In the genomic region with DNA sequence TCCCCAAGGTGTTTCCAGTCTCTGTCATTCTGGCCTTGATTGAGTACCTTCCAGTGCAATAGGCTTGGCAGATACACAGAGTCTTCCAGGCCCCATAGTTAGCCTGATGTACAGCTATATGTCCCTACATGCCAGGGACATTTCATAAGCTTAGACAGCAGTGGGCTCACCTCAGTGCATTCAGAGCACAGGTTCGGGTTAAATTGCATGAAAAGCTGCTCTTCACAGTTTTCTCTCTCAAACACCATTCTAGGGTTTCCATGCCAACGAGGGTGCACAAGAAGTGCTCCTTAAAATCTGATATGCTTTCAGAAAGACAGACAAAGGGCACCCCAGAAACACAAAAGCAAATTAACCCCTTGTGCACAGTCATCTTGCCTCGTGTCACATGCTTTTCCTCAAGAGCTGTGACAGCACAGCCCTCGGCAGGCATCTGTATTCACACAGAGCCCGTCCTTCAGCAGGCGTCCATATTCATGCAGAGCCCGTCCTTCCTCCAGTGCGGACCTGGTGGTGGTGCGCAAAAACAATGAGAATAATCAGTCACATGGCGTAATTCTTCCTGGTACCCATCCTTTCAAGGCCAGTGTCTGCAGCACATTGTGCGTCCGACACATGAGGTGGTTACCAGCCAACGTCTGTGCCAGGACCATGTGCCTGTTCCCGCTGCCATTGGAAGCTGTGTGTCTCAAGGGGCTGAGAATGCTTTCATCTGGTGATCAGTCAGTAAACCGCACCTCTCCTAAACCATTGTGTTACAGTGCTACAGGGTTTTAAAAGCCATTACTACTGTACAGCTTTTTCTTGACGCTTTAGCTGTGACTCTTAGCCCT, we compare ENCODE assay signal across 15 mouse cellular contexts. TPM values are rescaled to one million over a fixed set of nuclear protein-coding genes. Genes with fewer than 3 reads are reported as not detected.
A peak's percentile ranks its signal among the peaks of the same experiment; 100 is the strongest.
DNase-seq lines count a peak whose midpoint lies in the region; ATAC-seq and TF ChIP-seq lines count a peak whose summit lies in the region.
"Had no signal": no experiment of that assay in that cellular context is flagged by ENCODE, and none has a peak within 500 bp of the region (broad histone marks: within the 10 kb centered on the region; RNA-seq: fewer than 3 reads in every experiment).

No protein-coding gene starts in this region.

- H3K36me3 ChIP-seq in midbrain, embryonic 11.5 days (ENCODE audit: control insufficient read depth, insufficient read depth, low read length) = peaks cover 11% of the 10 kb centered on the region
- H3K36me3 ChIP-seq in midbrain, embryonic 10.5 days = peaks cover 97% of the 10 kb centered on the region
- H3K36me3 ChIP-seq in forebrain, embryonic 15.5 days = peaks cover 43% of the 10 kb centered on the region
- peaks cover 42% of the 10 kb centered on the region for H3K36me3 ChIP-seq in liver, postnatal 0 days (replicated peaks; ENCODE audit: insufficient read depth, low read length)
- peaks cover 28% of the 10 kb centered on the region for H3K36me3 ChIP-seq in stomach, postnatal 0 days (ENCODE audit: control insufficient read depth, insufficient read depth, low read length)

- H3K9me3 ChIP-seq in midbrain, embryonic 11.5 days (ENCODE audit: control insufficient read depth, low read length) = no peaks in the 10 kb centered on the region
- no peaks in the 10 kb centered on the region for H3K9me3 ChIP-seq in midbrain, embryonic 10.5 days (replicated peaks)
- H3K9me3 ChIP-seq in forebrain, embryonic 15.5 days = no peaks in the 10 kb centered on the region
- H3K9me3 ChIP-seq in liver, postnatal 0 days (ENCODE audit: low read length) = no peaks in the 10 kb centered on the region
- H3K9me3 ChIP-seq in stomach, postnatal 0 days (ENCODE audit: control insufficient read depth, low read length) = no peaks in the 10 kb centered on the region
- H3K9me3 ChIP-seq: stomach, embryonic 15.5 days had no signal

- no peak overlapping the region for H3K27ac ChIP-seq in midbrain, embryonic 11.5 days (ENCODE audit: low read depth, low read length)
- H3K27ac ChIP-seq in midbrain, embryonic 10.5 days (replicated peaks) = no peak overlapping the region
- peak overlapping the region; percentile 77 for H3K27ac ChIP-seq in forebrain, embryonic 15.5 days (replicated peaks)
- H3K27ac ChIP-seq in liver, postnatal 0 days (ENCODE audit: low read depth) = 0 out of 2 replicates have a peak overlapping the region, but pooled peaks have one; percentile 30
- no peak overlapping the region for H3K27ac ChIP-seq in stomach, postnatal 0 days (replicated peaks)
- H3K27ac ChIP-seq: stomach, embryonic 15.5 days had no signal

- no peaks in the 10 kb centered on the region for H3K4me1 ChIP-seq in midbrain, embryonic 11.5 days (ENCODE audit: control insufficient read depth, insufficient read depth, low read length)
- H3K4me1 ChIP-seq in midbrain, embryonic 10.5 days = peaks cover 9% of the 10 kb centered on the region
- H3K4me1 ChIP-seq in forebrain, embryonic 15.5 days = peaks cover 36% of the 10 kb centered on the region
- peaks cover 5% of the 10 kb centered on the region; the same call in 1 of the 2 replicates for H3K4me1 ChIP-seq in liver, postnatal 0 days (ENCODE audit: insufficient read depth)
- H3K4me1 ChIP-seq in stomach, postnatal 0 days (replicated peaks; ENCODE audit: control insufficient read depth, insufficient read depth) = no peaks in the 10 kb centered on the region
- H3K4me1 ChIP-seq: stomach, embryonic 15.5 days had no signal

- no peak overlapping the region for H3K4me2 ChIP-seq in midbrain, embryonic 11.5 days
- H3K4me2 ChIP-seq in forebrain, embryonic 15.5 days (replicated peaks) = no peak overlapping the region
- no peak overlapping the region for H3K4me2 ChIP-seq in liver, postnatal 0 days (ENCODE audit: low read depth, low read length)
- no peak overlapping the region for H3K4me2 ChIP-seq in stomach, postnatal 0 days (replicated peaks; ENCODE audit: low read depth)
- H3K4me2 ChIP-seq: stomach, embryonic 15.5 days had no signal

- no peak overlapping the region for H3K4me3 ChIP-seq in midbrain, embryonic 11.5 days (ENCODE audit: low read depth, low read length)
- no peak overlapping the region for H3K4me3 ChIP-seq in midbrain, embryonic 10.5 days
- H3K4me3 ChIP-seq in forebrain, embryonic 15.5 days = no peak overlapping the region
- H3K4me3 ChIP-seq in liver, postnatal 0 days (ENCODE audit: low read depth, low read length) = no peak overlapping the region
- H3K4me3 ChIP-seq in stomach, postnatal 0 days (ENCODE audit: low read depth, low read length) = no peak overlapping the region
- H3K4me3 ChIP-seq: erythroblast, embryonic 14.5 days; stomach, embryonic 15.5 days had no signal

- H3K27me3 ChIP-seq in midbrain, embryonic 11.5 days (ENCODE audit: control insufficient read depth, insufficient read depth, low read length) = no peaks in the 10 kb centered on the region
- H3K27me3 ChIP-seq in midbrain, embryonic 10.5 days (ENCODE audit: low read depth, poor library complexity, severe bottlenecking) = no peaks in the 10 kb centered on the region
- no peaks in the 10 kb centered on the region for H3K27me3 ChIP-seq in forebrain, embryonic 15.5 days
- H3K27me3 ChIP-seq in liver, postnatal 0 days (ENCODE audit: insufficient read depth, low read length) = no peaks in the 10 kb centered on the region
- H3K27me3 ChIP-seq in stomach, postnatal 0 days (ENCODE audit: control insufficient read depth, insufficient read depth, low read length) = no peaks in the 10 kb centered on the region
- H3K27me3 ChIP-seq: CH12.LX; stomach, embryonic 15.5 days had no signal

- intact Hi-C loops in left cerebral cortex, postnatal 4 days (cut with DNase I) = no loop called here

- no peak overlapping the region for H3K9ac ChIP-seq in midbrain, embryonic 11.5 days (ENCODE audit: low read length)
- H3K9ac ChIP-seq in forebrain, embryonic 15.5 days (replicated peaks) = no peak overlapping the region
- H3K9ac ChIP-seq in liver, postnatal 0 days (replicated peaks) = no peak overlapping the region
- H3K9ac ChIP-seq in stomach, postnatal 0 days (ENCODE audit: low read length) = no peak overlapping the region
- H3K9ac ChIP-seq: stomach, embryonic 15.5 days had no signal

- no peak for ATAC-seq in midbrain, embryonic 11.5 days (ENCODE audit: low FRiP score)
- ATAC-seq in forebrain, embryonic 15.5 days (replicated peaks) = peak; percentile 55; the same call in 1 of the 2 replicates
- no peak for ATAC-seq in liver, postnatal 0 days
- ATAC-seq in stomach, postnatal 0 days (ENCODE audit: low FRiP score, low TSS enrichment) = no peak

- DNase-seq in midbrain, embryonic 11.5 days (ENCODE audit: low spot score, missing footprints) = peak; percentile 61
- no peak for DNase-seq in midbrain, embryonic 10.5 days (ENCODE audit: low spot score)
- DNase-seq in liver, postnatal 0 days = no peak
- DNase-seq in kidney, adult 11 months = no peak
- DNase-seq in stomach, postnatal 0 days (ENCODE audit: low spot score) = no peak
- no peak for DNase-seq in left cerebral cortex, postnatal 4 days
- DNase-seq: adrenal gland, adult 8-10 months had no signal

- no peak for TF ChIP-seq EP300 in liver, postnatal 0 days (IDR thresholded peaks at IDR 0.05; ENCODE audit: low read depth)
- no peak for TF ChIP-seq EP300 in stomach, postnatal 0 days (optimal IDR thresholded peaks at IDR 0.05)

- 72% methylated on average over 16 of the region's 16 CpGs for WGBS in midbrain, embryonic 11.5 days
- 81% methylated on average over 16 of the region's 16 CpGs for WGBS in midbrain, embryonic 10.5 days
- WGBS in forebrain, embryonic 15.5 days = 43% methylated on average over 16 of the region's 16 CpGs
- WGBS in liver, postnatal 0 days (ENCODE audit: insufficient replicate concordance) = 81% methylated on average over 16 of the region's 16 CpGs
- WGBS in stomach, postnatal 0 days = 81% methylated on average over 16 of the region's 16 CpGs

- no peak for TF ChIP-seq CTCF in liver, postnatal 0 days (IDR thresholded peaks at IDR 0.05; ENCODE audit: low read depth)
- no peak for TF ChIP-seq CTCF in stomach, postnatal 0 days (IDR thresholded peaks at IDR 0.05; ENCODE audit: low read depth)

RNA-seq across cellular contexts. Expression of gene Tex29, which starts 9.8 kb away (rescaled TPM):
- not detected in 2 replicates for polyA plus RNA-seq in midbrain, embryonic 11.5 days (2014; fragmentation: Nextera tagmentation; extraction: Ambion mirVana)
- polyA plus RNA-seq in midbrain, embryonic 10.5 days (2016; fragmentation: Nextera tagmentation; extraction: Ambion mirVana) = 0.20 TPM in 1 of 2 replicates, not detected in the other
- 0.59 and 1.4 TPM in 2 replicates for polyA plus RNA-seq in forebrain, embryonic 15.5 days (2015; fragmentation: Nextera tagmentation; extraction: Ambion mirVana)
- polyA plus RNA-seq in liver, postnatal 0 days (2015; fragmentation: Nextera tagmentation; extraction: Ambion mirVana) = not detected in 2 replicates
- polyA plus RNA-seq in stomach, postnatal 0 days (2015; fragmentation: Nextera tagmentation; extraction: Ambion mirVana) = not detected in 2 replicates
- not detected for total RNA-seq in left cerebral cortex, postnatal 4 days (2021)
- total RNA-seq: CH12.LX; common myeloid progenitor, adult 5-6 weeks; gastrocnemius, adult 8-10 months had no signal
- polyA plus RNA-seq: erythroblast, embryonic 14.5 days; heart, embryonic 14.5 days; stomach, embryonic 15.5 days; urinary bladder, adult 2 months had no signal

Comparison
In these comparisons a context has a peak if more than half of its experiments do, and no peak if none do; other contexts are left out.
1. H3K27ac ChIP-seq: peak in forebrain, embryonic 15.5 days (single experiment) and liver, postnatal 0 days (single experiment); none in midbrain, embryonic 11.5 days (single experiment), midbrain, embryonic 10.5 days (single experiment) and stomach, postnatal 0 days (single experiment).